Mouse (Mus musculus) heart, adult 10 weeks (tissue): ENCODE measurements around the gene Mixl1. TPM values are rescaled to one million over a fixed set of nuclear protein-coding genes. Genes with fewer than 3 reads are reported as not detected.

Experiments
- polyA plus RNA-seq: library from polyadenylated mRNA; stranded (reverse); fragments of 350-450 nt; fragmentation: Illumina TruSeq; extraction: RNeasy Lipid Tissue Mini Kit (QIAGEN cat#74804); gene quantifications from one replicate; pipeline ENCODE4 v1.2.3, GENCODE M21; 2014; ENCODE audit warnings: low read depth, low replicate concordance

Mixl1 gene
- polyA plus RNA-seq: not detected

DNA sequence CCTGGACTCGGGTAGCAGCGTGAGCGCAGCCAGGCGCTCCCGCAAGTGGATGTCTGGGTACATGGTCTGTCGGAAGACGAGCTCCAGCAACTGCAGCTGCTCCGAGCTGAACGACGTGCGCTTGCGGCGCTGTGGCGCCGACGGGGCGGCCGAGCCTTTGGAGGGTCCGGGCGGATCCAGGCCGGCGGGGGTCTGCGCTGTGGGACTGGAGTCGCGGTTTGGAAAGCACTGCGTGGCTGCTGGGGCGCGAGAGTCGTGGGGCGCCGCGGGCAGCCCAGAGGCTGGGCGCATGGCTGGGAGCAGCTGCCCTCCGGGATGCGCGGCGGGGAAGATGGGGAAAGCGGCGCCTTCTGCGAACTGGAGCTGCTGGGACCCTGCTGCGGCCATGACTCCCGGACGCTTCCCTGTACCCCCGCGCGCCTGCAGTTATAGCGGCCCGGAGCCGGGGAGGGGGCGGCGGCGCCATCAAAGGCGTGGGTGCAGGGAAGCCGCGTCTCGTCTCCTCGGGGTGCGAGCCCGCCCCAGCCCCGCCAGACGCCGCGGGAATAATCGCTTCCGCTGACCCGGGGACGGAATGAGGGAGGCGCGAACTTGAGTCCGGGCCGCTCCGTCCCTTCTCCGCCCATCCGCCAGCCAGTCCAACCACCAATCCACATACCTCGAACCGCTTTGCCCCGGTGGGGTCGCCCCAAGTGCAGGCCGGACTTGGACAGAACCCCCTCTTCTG lies at the start of gene Mixl1:
TSS of gene Mixl1 (minus strand) at position 409 of the 727 bp plus-strand sequence.

DNA sequence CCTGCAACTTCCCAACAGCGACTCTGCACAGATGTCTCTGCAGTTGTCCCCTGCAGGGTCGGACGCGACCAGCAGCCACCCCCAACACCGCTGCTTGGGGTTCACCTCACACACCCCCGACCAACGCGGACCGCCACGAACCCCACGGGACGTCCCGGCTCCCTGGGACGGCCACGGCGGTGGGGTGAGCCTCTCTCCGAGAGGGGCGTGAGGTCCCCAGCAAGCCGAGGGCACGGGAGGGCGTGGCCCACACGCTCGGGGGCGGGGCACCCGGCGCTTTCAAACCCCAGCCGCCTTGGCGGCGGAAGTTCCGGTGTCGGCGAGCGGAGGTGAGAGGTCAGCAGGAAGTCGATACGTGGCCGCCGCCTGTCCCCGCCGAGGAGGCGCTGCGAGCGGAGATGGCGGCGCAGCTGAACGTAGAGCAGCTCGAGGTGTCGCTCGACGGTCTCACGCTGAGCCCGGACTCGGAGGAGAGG lies 28.9 kb upstream of the Mixl1 start, which contains the start of gene Acbd3:
TSS of gene Acbd3 (plus strand) at position 340 of the 476 bp plus-strand sequence.

Other genes with a start within 250 kb of the Mixl1 start
- gene Stum, start 213.5 kb downstream of the Mixl1 start, polyA plus RNA-seq: 6.1 TPM
- 38.5 TPM for gene Parp1, start 128.1 kb downstream of the Mixl1 start, polyA plus RNA-seq
- gene Lin9, start 55.9 kb downstream of the Mixl1 start, polyA plus RNA-seq: 1.7 TPM
- gene Acbd3, start 29.0 kb upstream of the Mixl1 start, polyA plus RNA-seq: 22.1 TPM
- 566 TPM for gene H3f3a, start 116.9 kb upstream of the Mixl1 start, polyA plus RNA-seq
- gene Sde2, start 154.1 kb upstream of the Mixl1 start, polyA plus RNA-seq: 12.4 TPM
- gene Lefty2, start 196.1 kb upstream of the Mixl1 start, polyA plus RNA-seq: not detected
- gene Pycr2, start 207.3 kb upstream of the Mixl1 start, polyA plus RNA-seq: 15.7 TPM
- 2.2 TPM for gene Lefty1, start 238.0 kb upstream of the Mixl1 start, polyA plus RNA-seq
- gene Tmem63a, start 245.3 kb upstream of the Mixl1 start, polyA plus RNA-seq: 19.2 TPM